Mouse (Mus musculus) liver, embryonic 14.5 days (tissue): Measurements from ENCODE around the gene Slc24a2.

Experiments used
- CTCF ChIP-seq: IDR thresholded peaks from 2 replicates; pipeline ENCODE4 v1.5.1; 2016; ENCODE audit warnings: antibody characterized with exemption, low read depth, control low read depth
- EP300 ChIP-seq: IDR thresholded peaks from 2 replicates; pipeline ENCODE4 v1.6.1; 2016; ENCODE audit warnings: antibody characterized with exemption, low read depth

- TF ChIP-seq EP300 = no peak
- no peak for TF ChIP-seq CTCF
These were observed 29.0 kb downstream of the Slc24a2 start for GRCm38 (mm10) chr4:87201229-87201628.
